Mouse (Mus musculus) limb, embryonic 12.5 days (tissue): Measurements from ENCODE around the gene a. TPM values are rescaled to one million over a fixed set of nuclear protein-coding genes. Genes with fewer than 3 reads are reported as not detected.

Experiments used
- ATAC-seq: fragments of 200-750 bp; cut with Nextera tagmentation; 2 replicates; pipeline ENCODE4 v1.8.0; 2017; ENCODE audit warnings: low read depth, moderate TSS enrichment; ENCODE audit not compliant: insufficient number of reproducible peaks, insufficient read depth, low FRiP score, low TSS enrichment
- H3K27ac ChIP-seq: fragments of 300-500 bp; sonication (generic); 2 replicates; pipeline ENCODE4 v1.5.1; 2016; ENCODE audit warnings: mild to moderate bottlenecking, moderate library complexity
- H3K27me3 ChIP-seq: fragments of 300-500 bp; sonication (generic); 2 replicates; pipeline ENCODE4 v1.6.1; 2016; ENCODE audit warnings: mild to moderate bottlenecking, moderate library complexity
- H3K36me3 ChIP-seq: fragments of 300-500 bp; sonication (generic); 2 replicates; pipeline ENCODE4 v1.6.1; 2016; ENCODE audit warnings: mild to moderate bottlenecking, moderate library complexity
- H3K4me1 ChIP-seq: fragments of 300-500 bp; sonication (generic); replicated peaks from 2 replicates; pipeline ENCODE4 v1.6.1; 2016
- H3K4me2 ChIP-seq: fragments of 300-500 bp; sonication (generic); 2 replicates; pipeline ENCODE4 v1.6.1; 2016; ENCODE audit warnings: mild to moderate bottlenecking, moderate library complexity
- H3K4me3 ChIP-seq: fragments of 300-500 bp; sonication (generic); replicated peaks from 2 replicates; pipeline ENCODE4 v1.5.1; 2016; ENCODE audit warnings: mild to moderate bottlenecking
- H3K9ac ChIP-seq: fragments of 300-500 bp; sonication (generic); replicated peaks from 2 replicates; pipeline ENCODE4 v1.6.1; 2016; ENCODE audit warnings: mild to moderate bottlenecking, moderate library complexity
- H3K9me3 ChIP-seq: fragments of 300-500 bp; sonication (generic); 2 replicates; pipeline ENCODE4 v1.6.1; 2016; ENCODE audit warnings: mild to moderate bottlenecking, moderate library complexity
- WGBS: fragments of 180-500 bp; shearing (Covaris S2); methylation state at CpG from one replicate; pipeline ENCODE4 v1.1.7; 2016; 5-methylcytosine and 5-hydroxymethylcytosine counted together
- polyA plus RNA-seq: library from polyadenylated mRNA; unstranded; fragments of >200 nt; fragmentation: Nextera tagmentation; extraction: Ambion mirVana; gene quantifications from 2 replicates; pipeline ENCODE4 v1.2.1, GENCODE M21; 2016

Gene a
- polyA plus RNA-seq, 1 experiment from 2014 or later: 10.9 TPM

DNA sequence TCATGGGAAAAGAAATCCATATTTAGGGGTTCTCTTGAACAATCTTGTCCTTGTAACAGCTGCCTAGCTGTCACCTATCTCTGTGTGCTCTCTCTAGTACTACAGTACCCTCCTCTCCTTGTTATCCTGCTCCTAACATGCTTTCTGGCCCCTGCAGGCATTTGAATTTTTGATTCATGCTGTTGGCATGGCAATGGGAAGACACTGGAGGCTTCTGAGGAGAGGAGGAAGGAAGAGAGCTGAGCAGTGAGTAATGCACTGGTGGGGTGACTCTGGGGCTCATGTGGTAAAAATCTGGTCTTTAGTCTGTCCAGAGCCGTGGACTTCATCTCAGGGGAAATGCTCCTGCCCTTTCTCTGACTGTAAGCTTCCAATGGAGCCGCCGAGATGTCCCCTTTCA, 5.9 kb upstream of the a start:
- no peak overlapping the region for H3K4me3 ChIP-seq
- 78% methylated on average over 3 of the region's 3 CpGs for WGBS
- H3K4me2 ChIP-seq: no peak overlapping the region
- no peaks in the 10 kb centered on the region for H3K9me3 ChIP-seq
- no peak for ATAC-seq
- H3K27me3 ChIP-seq: no peaks in the 10 kb centered on the region
- peaks cover 17% of the 10 kb centered on the region for H3K4me1 ChIP-seq
- H3K9ac ChIP-seq: no peak overlapping the region
- no peaks in the 10 kb centered on the region for H3K36me3 ChIP-seq
- H3K27ac ChIP-seq: no peak overlapping the region

- Histone ChIP-seq H3K4me2 (no peak overlapping the region), H3K9me3 (no peaks in the 10 kb centered on the region), H3K4me1 (peaks cover 17% of the 10 kb centered on the region), H3K27ac (no peak overlapping the region), H3K36me3 (no peaks in the 10 kb centered on the region), H3K9ac (no peak overlapping the region), H3K27me3 (no peaks in the 10 kb centered on the region), H3K4me3 (no peak overlapping the region)
- no peak for ATAC-seq
- 51% methylated on average over 3 of the region's 3 CpGs for WGBS
Observed at GRCm38 (mm10) chr2:154786187-154786586, 5.0 kb upstream of the a start.

- Histone ChIP-seq H3K36me3 (no peaks in the 10 kb centered on the region), H3K4me2 (no peak overlapping the region), H3K27me3 (no peaks in the 10 kb centered on the region), H3K9ac (no peak overlapping the region), H3K9me3 (no peaks in the 10 kb centered on the region), H3K4me1 (peaks cover 17% of the 10 kb centered on the region), H3K27ac (no peak overlapping the region), H3K4me3 (no peak overlapping the region)
- no peak for ATAC-seq
- WGBS: 80% methylated on average over 11 of the region's 11 CpGs
Observed at GRCm38 (mm10) chr2:154786776-154787175, 4.4 kb upstream of the a start.

- H3K36me3 ChIP-seq: no peaks in the 10 kb centered on the region
- no peak for ATAC-seq
- no peaks in the 10 kb centered on the region for H3K27me3 ChIP-seq
- peaks cover 28% of the 10 kb centered on the region for H3K4me1 ChIP-seq
- WGBS: 75% methylated on average over 6 of the region's 6 CpGs
- H3K4me3 ChIP-seq: no peak overlapping the region
- H3K4me2 ChIP-seq: no peak overlapping the region
- no peaks in the 10 kb centered on the region for H3K9me3 ChIP-seq
- no peak overlapping the region for H3K27ac ChIP-seq
- no peak overlapping the region for H3K9ac ChIP-seq
Observed at GRCm38 (mm10) chr2:154789381-154789780, 1.8 kb upstream of the a start.

GRCm38 (mm10) chr2:154789977-154790655, 1.1 kb upstream of the a start:
- Histone ChIP-seq H3K9me3 (no peaks in the 10 kb centered on the region), H3K27me3 (no peaks in the 10 kb centered on the region), H3K4me1 (peaks cover 31% of the 10 kb centered on the region), H3K36me3 (no peaks in the 10 kb centered on the region), H3K27ac (0 out of 2 replicates have a peak overlapping the region, but pooled peaks have one; percentile 96), H3K4me3 (peak overlapping the region; percentile 94), H3K4me2 (peak overlapping the region; percentile 84), H3K9ac (no peak overlapping the region)
- no peak for ATAC-seq
- WGBS: 7% methylated on average over 14 of the region's 14 CpGs

DNA sequence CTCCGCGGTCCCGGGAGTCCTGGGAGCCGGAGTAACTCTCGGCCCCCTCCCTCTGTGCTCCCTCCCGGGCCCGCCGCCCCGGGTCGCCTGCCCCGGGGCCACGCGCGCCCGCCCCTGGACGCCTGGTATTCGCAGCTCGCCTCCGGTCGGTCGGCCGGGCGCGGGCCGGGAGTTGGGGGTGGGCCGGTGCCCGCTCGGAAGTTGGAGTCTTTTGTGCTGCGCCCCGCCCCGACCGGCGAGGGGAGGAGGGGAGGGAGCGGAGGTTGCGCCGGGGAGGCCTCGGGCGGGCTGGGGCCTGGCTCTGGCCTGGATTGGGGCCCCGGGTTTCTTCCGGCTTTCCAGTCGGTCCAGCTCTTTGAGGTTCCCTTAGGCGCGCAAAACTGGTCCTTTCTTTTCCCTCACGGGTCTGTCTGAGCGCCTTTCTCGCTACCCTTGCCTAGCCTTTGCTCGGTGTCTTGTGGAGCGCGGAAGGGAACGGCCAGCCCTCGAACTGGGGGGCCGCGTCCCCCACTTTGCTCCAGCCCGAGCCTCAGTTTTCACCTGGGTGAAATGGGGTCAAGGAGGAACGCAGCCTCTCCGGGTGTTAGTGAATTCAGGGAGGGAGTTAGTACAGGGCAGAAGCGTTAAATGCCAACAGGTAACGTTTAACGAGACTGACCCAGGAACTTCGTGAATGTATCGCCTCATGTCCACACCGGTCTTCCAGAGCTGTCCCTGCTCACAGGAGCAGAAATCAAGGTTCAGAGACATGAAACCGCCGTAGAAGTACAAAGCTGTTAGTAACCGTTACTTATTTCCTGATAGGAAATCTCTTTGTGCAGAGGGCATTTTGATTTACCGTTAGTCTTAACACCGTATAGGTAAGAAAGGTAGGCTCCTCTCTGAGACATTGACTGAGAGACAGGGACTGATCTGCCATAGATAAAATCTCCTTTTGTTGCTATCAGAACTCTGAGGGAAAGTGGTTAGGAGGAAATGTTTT, 750 bp downstream of the a start:
- WGBS: under 1% methylated on average over 67 of the region's 67 CpGs
- no peaks in the 10 kb centered on the region for H3K27me3 ChIP-seq

DNA sequence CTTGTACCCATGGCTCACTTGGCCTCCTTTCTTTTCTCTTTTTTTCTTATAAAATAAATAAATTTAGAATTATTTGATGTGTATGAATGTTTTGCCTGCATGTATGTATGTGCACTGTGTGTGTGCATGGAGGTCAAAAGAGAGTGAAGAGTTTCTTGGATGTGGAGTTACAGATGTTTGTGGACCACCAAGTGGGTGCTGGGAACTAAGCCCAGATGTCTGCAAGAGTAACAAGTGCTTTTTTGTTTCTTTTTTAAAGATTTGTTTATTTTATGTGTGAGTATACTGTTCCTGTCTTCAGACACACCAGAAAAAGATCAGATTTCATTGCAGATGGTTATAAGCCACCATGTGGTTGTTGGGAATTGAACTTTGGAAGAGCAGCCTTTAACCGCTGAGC, 12.2 kb downstream of the a start:
- Histone ChIP-seq H3K4me1 (peaks cover 42% of the 10 kb centered on the region), H3K4me3 (no peak overlapping the region), H3K4me2 (no peak overlapping the region), H3K36me3 (no peaks in the 10 kb centered on the region), H3K27ac (no peak overlapping the region), H3K27me3 (no peaks in the 10 kb centered on the region), H3K9ac (no peak overlapping the region), H3K9me3 (no peaks in the 10 kb centered on the region)
- WGBS: 79% methylated on average over 1 of the region's 1 CpGs
- ATAC-seq: no peak

More for the DNA sequence above, 750 bp downstream of the a start:
- peak; percentile 20; the same call in 1 of the 2 replicates for ATAC-seq
- Histone ChIP-seq H3K9me3 (no peaks in the 10 kb centered on the region), H3K27ac (peak overlapping the region; percentile 96), H3K4me2 (peak overlapping the region; percentile 84), H3K4me3 (peak overlapping the region; percentile 94), H3K36me3 (no peaks in the 10 kb centered on the region), H3K4me1 (peaks cover 40% of the 10 kb centered on the region), H3K9ac (peak overlapping the region; percentile 97)

- Histone ChIP-seq H3K36me3 (no peaks in the 10 kb centered on the region), H3K4me2 (no peak overlapping the region), H3K4me3 (no peak overlapping the region), H3K9ac (no peak overlapping the region), H3K4me1 (peaks cover 47% of the 10 kb centered on the region), H3K27ac (no peak overlapping the region), H3K9me3 (no peaks in the 10 kb centered on the region), H3K27me3 (no peaks in the 10 kb centered on the region)
- ATAC-seq: no peak
- WGBS: 76% methylated on average over 4 of the region's 4 CpGs
Observed at GRCm38 (mm10) chr2:154803845-154804244, 12.6 kb downstream of the a start.

- Histone ChIP-seq H3K36me3 (no peaks in the 10 kb centered on the region), H3K27ac (no peak overlapping the region), H3K4me3 (no peak overlapping the region), H3K9ac (no peak overlapping the region), H3K4me2 (no peak overlapping the region), H3K27me3 (no peaks in the 10 kb centered on the region), H3K9me3 (no peaks in the 10 kb centered on the region), H3K4me1 (peaks cover 56% of the 10 kb centered on the region)
- WGBS: 72% methylated on average over 1 of the region's 1 CpGs
- no peak for ATAC-seq
Observed at GRCm38 (mm10) chr2:154807689-154808088, 16.5 kb downstream of the a start.

GRCm38 (mm10) chr2:154809107-154809762, 18.0 kb downstream of the a start:
- no peaks in the 10 kb centered on the region for H3K27me3 ChIP-seq
- no peaks in the 10 kb centered on the region for H3K36me3 ChIP-seq
- 58% methylated on average over 1 of the region's 1 CpGs for WGBS
- no peak overlapping the region for H3K4me2 ChIP-seq
- no peak overlapping the region for H3K4me3 ChIP-seq
- ATAC-seq: peak; percentile 42; the same call in 1 of the 2 replicates
- no peak overlapping the region for H3K27ac ChIP-seq
- H3K4me1 ChIP-seq: peaks cover 43% of the 10 kb centered on the region
- H3K9ac ChIP-seq: no peak overlapping the region
- no peaks in the 10 kb centered on the region for H3K9me3 ChIP-seq

DNA sequence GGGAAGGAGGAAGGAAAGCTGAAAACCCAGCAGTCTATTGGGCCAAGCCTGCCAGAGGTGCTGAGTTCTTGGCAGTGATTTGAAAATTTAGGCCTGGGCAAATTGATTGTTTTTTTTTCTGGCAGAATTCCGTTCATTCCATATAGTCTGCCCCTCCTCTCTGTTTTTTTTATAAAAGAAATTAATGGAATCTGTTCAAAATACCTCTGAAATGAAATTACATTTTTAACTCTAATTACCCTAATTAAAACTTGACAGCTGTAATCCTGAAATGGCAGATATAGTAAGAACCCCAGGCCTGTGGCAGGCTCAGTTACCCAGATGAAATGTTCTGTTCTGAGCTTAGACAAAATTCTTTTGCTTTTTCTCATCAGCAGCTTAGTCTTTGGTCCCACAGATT, 19.6 kb downstream of the a start:
- H3K4me2 ChIP-seq: no peak overlapping the region
- whole genome bisulfite sequencing: 54% methylated on average over 1 of the region's 1 CpGs
- no peak overlapping the region for H3K4me3 ChIP-seq
- no peak overlapping the region for H3K27ac ChIP-seq
- H3K4me1 ChIP-seq: peaks cover 33% of the 10 kb centered on the region
- no peaks in the 10 kb centered on the region for H3K9me3 ChIP-seq
- no peaks in the 10 kb centered on the region for H3K36me3 ChIP-seq
- H3K27me3 ChIP-seq: no peaks in the 10 kb centered on the region
- no peak for ATAC-seq
- no peak overlapping the region for H3K9ac ChIP-seq
